Mouse (Mus musculus): ENCODE data around the gene Gpr3. TPM values are rescaled to one million over a fixed set of nuclear protein-coding genes. Genes with fewer than 3 reads are reported as not detected.

The Gpr3 gene
- total RNA-seq, 4 experiments from 2014 or later = 6.0 to 9.0 (median 6.9) TPM

DNA sequence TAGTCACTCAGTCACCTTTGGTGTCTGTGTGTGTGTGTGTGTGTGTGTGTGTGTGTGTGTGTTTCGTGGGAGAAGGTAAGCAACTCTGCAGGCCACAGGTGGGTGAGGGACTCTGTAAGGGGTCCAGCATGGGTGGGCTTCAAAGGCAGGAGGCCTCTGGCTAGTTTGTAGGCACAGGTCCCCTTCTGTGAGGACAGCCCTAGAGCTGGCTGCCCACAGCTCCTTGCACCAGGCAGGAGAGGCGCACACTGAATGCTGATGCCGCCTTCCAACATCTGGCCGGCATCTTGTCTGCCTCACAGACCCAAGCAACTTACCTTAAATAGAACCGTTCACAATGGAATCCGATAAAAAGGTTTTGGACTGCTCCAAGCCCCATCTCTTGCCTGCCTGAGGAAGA lies 12.6 kb downstream of the Gpr3 start:
- DNase-seq (ENCODE audit: low spot score in 2 of 2) = no peak

- DNase-seq (ENCODE audit: low spot score in 2 of 2) = no peak
Measured at GRCm38 (mm10) chr4:133198337-133199180, 13.8 kb downstream of the Gpr3 start.

GRCm38 (mm10) chr4:133197801-133198286 lies 14.5 kb downstream of the Gpr3 start:
- no peak for DNase-seq (ENCODE audit: low spot score in 2 of 2)

DNA sequence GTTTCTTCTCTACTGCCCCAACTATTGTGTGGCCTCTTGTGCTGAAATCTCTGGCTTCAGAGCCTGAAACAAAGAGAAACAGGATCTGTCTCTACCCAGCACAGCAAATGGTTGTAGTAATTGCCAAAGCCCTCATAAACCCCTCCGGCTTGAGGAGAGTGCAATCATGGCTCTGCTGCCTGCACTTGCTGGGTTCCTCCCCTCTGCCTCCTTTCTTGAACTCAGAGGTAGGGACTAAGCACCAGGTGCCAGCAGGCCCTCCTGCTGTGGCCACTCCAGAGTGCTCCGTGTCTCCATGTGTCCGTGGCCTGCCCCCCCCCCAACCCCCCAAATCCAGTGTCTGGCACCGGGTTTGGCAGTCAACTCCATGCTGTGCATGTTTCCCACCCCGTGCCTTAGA lies 15.0 kb downstream of the Gpr3 start:
- DNase-seq (ENCODE audit: low spot score in 2 of 2) = no peak

DNA sequence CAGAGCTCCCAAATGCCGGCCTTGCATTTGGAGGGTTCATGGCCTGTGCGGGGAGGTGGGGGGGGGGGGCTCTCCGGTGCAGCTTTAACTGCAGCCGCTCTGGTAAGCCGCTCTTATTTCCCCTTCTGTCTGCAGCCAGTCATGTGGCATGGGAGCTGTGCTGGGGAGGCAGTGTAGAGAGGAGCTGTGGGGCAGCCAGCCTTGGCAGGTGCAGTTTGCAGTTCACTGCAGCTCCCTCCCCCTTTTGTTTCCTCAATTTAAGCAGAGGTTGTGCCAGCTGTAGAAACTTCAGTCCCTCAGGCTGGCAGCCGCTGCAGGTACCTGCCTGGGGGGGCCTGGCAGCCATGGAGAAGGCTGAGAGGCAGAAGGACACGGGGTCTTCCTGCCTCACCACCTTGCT lies 15.5 kb downstream of the Gpr3 start:
- no peak for DNase-seq (ENCODE audit: low spot score in 2 of 2)

DNA sequence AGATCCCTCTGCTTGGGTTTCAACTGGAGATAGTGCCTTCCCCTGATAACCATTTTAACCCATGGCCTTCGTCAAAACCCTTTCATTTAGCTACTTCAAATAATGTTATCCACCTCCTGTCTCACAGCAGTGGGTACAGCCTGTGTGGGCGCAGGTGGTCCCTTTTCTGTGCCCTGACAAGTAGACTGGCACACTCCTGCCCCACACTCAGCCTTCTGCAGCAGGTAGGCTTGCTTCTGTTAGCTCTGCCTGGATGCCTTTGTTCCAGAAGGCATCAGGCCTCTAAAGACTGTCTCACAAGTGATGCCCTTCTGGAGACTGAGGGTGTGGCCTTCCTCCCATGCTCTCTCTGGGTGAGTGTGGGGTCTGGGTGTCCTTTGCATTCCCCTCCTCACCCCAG lies 16.2 kb downstream of the Gpr3 start:
- no peak for DNase-seq (ENCODE audit: low spot score in 2 of 2)

- DNase-seq (ENCODE audit: low spot score in 2 of 2) = no peak
Measured at GRCm38 (mm10) chr4:133195014-133195413, 17.3 kb downstream of the Gpr3 start.

- DNase-seq (ENCODE audit: low spot score in 2 of 2) = no peak
Measured at GRCm38 (mm10) chr4:133194482-133194881, 17.9 kb downstream of the Gpr3 start.

GRCm38 (mm10) chr4:133189396-133189795 lies 22.9 kb downstream of the Gpr3 start:
- DNase-seq (ENCODE audit: low spot score in 2 of 2) = no peak

DNA sequence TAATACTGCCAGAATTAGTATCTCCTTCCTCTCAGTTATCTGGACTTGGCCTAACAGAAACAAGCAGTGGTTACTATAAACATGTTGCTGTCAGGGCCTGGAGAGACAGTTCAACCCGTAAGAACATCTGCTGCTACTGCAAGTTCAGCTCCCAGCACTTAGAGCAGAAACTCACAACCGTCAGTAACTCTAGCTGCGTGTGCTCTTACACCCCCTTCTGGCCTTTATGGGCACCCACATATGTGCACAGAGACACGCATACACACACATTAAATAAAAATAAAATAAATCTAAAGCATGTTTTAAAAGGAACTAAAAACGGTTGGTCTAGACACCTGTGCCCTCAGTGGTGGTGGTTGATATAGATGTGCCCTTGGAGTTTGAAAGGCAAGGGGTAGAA lies 25.5 kb downstream of the Gpr3 start:
- no peak for DNase-seq (ENCODE audit: low spot score in 2 of 2)

DNA sequence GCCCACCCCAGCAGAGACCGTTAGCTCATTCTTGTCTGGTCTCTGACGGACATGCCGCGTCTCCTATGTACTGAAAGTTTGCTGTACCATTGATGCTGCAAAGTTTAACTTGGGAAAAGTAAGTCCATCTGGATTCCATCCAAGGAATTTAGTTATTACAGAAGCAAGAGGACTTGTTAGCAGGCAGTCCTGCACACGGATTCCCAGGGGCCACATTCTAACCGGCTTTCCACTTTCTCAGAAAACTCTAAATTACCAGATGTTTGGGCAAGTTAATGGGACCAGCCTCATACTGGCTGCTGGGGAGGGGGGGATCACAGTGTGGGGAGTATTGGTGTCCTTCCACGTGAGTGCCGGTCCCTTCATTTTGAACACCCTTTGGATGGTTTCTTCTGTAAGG lies 26.4 kb downstream of the Gpr3 start:
- DNase-seq (ENCODE audit: low spot score in 2 of 2) = no peak

DNA sequence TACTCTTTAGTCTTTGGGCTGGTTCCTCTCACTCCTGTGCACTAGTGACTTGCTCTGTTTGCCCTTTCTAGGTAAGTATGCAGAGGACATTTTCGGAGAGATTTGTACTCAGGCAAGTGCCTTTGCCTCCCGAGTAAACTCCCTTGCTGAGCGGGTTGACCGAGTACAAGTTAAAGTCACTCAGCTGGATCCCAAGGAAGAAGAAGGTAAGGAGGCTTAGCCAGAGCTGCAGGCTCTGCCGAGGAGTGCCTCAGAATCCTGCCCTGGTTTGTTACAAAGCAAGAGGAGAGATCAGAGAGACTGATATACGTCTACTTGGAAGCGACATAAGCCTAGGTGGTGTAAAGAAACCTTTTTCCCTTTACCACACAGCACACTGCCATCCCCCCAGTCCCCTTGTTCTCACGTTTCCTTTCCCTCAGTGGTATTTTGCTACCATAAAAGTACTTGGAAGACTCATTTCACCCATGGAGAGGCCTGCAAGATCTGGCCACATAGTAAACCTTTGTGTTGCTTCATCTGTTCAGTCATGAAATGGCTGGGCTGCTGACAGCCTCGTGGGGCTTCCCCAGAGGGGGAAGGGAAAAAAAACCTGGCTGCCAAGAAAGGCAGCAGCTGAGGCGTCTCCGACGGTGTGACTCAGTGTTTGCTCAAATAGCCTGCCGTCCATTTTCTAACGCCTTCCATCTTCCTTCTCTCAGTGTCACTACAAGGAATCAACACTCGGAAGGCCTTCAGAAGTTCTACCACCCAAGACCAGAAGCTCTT lies 27.3 kb downstream of the Gpr3 start:
- no peak for DNase-seq (ENCODE audit: low spot score in 2 of 2)

- no peak for DNase-seq (ENCODE audit: low spot score in 2 of 2)
Measured at GRCm38 (mm10) chr4:133184031-133184897, 28.1 kb downstream of the Gpr3 start.

DNA sequence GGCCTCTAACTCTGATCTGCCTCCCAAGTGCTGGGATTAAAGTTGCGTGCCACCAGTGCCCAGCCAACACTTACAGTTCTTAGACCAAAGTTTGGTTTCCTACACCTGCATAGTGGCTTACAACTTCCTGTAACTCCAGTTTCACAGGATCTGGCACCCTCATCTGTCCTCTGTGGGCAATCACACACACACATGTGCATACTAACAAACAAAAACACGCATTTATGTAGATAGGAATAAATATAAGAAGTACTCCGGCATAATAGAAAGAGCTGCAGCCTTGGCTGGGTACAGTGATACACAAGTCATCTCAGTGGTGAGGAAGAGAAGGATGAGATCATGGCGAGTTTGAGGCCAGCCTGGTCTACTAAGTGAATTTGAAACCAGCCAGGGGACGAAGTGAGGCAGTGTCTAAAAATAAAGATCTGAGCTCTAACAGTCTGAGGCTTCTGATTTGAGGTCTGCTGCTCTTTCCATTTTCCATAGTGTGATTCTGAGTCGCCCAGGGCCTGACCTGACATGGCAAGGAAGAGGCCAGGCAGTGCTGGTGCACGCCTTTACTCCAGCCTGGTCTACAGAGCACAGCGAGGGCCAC lies 29.8 kb downstream of the Gpr3 start:
- no peak for DNase-seq (ENCODE audit: low spot score in 2 of 2)

DNA sequence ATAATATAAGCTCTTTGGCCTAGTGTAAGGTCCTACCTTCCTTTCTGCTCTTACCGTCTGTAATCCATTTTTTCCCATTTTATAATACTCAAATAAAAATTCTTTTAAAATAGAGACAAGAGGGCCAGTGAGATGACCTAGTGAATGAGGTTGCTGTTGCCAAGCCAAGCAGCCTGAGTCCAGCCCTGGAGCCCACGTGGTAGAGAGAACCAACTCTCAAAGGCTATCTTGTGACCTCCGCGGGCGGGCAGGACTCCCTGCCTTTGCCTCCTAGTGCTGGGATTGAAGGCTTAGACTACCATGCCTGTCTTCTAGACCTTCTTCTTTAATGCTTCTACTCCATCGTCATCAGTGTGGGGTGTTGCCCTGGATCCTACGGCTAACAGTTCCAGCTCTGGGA lies 33.1 kb downstream of the Gpr3 start:
- DNase-seq (ENCODE audit: low spot score in 2 of 2) = no peak

GRCm38 (mm10) chr4:133178305-133178704 lies 34.0 kb downstream of the Gpr3 start:
- no peak for DNase-seq (ENCODE audit: low spot score in 2 of 2)

DNA sequence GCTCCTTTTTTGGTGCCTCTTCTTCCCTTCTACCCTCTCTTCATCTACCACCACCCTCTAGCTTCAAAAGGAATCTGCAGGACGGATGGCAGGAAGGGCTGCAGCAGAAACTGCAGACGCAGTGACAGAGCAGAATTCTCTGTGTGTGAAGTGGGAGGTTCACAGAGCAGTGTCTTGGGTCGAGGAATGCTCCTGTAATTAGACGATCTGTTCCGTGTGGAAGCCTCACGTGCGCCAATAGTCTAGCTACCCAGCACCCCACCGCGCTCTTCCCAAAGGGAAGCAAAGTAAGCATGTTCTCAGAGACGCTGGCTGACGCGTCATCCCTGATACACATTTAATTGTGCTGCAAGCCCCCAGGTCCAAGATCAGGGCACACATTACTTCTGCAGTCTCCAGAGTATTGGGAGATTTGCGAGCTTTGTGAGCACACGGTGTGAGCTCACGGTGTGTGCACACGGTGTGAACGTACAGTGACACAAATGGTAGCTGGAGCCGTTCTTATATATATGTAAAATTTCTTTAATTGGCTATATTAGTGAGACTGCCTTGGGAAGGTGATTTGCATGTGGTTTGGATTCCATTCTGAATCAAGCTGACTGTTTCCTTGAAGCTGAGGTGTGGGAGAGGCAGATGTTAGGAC lies 35.5 kb downstream of the Gpr3 start:
- no peak for DNase-seq (ENCODE audit: low spot score in 2 of 2)

DNA sequence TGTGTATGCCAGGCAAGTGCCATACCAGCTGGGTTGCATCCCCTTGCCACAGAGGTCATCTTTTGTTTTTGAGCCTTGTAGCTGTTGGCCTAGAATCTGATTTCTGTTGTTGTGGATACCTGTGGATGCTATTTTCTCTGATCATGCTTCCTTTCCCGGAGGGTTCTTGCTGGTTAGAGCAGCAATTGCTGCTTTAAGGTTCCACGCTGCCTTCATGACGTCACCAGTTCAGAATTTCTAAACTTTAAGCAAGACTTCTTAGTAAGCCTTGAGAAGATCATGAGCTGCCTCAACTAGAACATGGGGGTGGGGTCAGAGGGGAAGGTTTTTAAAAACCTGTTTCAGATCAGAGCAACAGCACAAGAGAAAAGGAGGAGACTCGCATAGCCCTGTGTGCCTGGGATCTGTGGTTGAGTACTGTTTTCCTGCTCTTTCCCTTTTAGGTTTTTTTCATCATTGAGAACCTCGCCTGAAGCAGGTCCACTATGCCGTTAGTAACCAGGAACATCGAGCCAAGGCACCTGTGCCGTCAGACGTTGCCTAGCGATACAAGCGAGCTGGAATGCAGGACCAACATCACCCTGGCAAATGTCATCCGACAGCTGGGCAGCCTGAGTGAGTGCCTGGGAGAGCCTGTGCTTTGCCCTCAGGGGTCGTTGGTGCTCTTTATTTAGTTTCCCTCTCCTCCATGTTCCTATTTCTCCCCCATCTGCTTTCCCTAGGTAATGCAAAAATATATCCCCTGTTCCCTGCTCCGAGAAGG lies 36.2 kb downstream of the Gpr3 start:
- DNase-seq (ENCODE audit: low spot score in 2 of 2) = peak in 1 of 2 experiments; percentile 36

DNA sequence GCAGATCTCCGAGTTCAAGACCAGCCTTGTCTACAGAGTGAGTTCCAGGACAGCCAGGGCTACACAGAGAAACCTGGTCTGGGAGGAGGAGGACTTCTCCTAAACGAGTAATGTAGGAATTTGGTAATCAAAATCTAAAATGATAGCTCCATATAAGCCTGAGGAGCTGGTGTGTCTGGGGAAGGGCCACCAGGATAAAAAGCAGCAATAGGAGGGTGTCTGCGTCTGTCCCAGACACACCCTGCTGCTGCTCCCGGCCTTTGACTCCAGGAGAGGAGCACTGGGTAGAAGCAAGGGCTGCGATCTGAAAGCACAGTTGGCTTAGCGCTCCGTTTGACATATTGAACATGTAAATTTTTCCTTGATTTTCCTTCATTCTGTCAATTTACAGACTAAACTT lies 37.1 kb downstream of the Gpr3 start:
- no peak for DNase-seq (ENCODE audit: low spot score in 2 of 2)

GRCm38 (mm10) chr4:133174361-133174760 lies 38.0 kb downstream of the Gpr3 start:
- DNase-seq (ENCODE audit: low spot score in 2 of 2) = no peak
